Mouse (Mus musculus) brain, embryonic 18.5 days (tissue): ENCODE results near the gene Esp6.
"Not testable (repeated sequence)": the region's sequence is repeated elsewhere in the genome, so short reads cannot be mapped to it uniquely, and the experiment has no call there.

ENCODE experiments used
- DNase-seq: peaks from one replicate; pipeline ENCODE4 v3.0.0-alpha.2; 2012; ENCODE audit warnings: low read depth, low spot score

Esp6 gene

DNA sequence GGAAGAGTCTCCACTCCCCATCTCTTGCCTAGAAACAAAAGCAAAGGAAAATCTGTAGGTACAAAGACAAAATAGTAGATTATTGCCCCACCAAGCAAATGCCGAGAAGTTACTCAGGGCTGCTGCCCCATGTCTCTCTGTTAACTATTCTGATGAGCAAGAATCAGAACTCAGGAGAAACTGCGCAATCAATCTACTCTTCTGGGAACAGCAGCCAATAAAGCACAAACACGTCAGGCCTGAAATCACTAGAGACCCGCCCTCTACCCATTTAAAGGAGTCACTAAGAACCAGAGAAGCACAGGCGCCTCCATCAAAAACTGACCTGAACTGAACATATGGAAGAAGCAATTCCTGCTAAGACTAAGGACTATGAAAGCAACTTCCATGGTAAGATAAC is at the start of gene Esp6:
Gene Esp6 (plus strand): TSS at position 301 of the 400 bp plus-strand sequence.
- DNase-seq: no peak

DNA sequence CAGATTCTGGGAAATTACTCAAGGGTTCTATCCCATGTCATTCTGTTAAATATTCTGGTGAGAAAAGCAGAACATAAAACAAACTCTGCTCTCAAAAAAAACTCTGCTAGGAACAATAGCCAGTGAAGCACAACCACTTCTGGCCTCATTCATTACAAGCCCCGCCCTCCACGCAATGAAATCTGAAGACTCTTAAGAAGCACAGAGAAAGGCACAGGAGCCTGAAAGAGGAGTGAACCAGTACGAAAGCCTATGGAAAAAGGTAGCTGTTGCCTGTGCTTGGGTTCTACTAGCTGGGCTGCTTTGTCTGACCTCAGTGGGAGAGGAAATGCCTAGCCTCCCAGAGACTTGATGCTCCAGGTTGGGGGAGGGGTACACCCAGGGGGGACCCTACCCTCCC is 41.5 kb upstream of the Esp6 start, which contains the start of gene Esp8:
Gene Esp8 (plus strand): TSS at position 205 of the 400 bp plus-strand sequence.
- DNase-seq: no peak

DNA sequence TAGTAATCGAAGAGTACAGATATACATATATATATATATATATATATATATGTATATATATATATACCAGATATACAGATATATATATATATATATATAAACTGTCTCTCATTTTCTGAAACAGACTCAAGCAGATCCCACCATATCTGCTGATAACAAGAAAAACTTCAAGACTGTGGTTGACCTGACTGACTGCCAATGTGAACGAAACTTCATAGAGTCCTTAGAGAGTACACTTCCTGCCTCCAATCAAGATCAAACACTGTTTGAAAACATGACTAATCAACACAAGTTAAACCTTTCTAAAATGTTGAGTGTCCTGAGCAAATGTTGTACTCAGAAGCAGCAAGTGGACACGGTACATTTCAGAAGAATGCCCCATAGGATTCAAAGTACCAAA is 31.5 kb upstream of the Esp6 start:
- no peak for DNase-seq

DNA sequence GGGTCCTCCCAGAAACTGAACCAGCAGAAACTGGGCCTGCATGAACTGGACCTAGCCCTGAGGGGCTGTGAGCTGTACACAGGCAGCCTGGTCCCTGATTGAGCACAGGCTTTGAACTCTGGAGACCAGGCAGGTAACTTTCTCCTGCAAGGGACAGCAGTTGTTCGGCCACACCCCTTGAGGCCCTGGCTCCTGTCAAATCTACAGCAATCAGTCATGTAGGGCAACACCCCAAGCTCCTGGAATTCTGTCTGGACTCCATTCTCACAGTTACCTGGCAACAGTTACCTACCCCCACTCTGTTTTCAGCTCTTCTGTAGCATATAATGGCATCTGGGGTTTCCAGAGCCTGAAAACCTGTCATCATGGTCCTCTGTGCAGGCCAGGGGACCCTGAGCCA is 30.2 kb upstream of the Esp6 start:
- no peak for DNase-seq

DNA sequence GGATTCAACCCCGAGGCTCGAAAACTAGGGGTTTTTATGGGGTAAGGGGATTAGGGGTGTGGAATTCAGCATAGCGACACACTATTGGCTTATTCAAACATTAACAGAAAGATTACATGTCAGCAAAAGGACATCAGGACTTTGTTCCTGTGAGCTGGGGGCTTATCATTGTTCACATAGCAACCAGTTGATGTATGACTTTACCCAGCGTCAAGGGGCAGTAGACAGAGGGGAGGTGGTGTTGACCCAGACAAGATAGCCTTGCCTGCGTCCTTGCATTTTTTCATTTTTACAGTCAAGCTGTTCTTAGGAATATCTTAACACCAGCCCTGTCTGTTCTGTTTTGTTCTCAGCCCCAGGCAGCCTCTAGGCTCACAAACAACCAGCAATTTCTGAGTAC is 14.3 kb upstream of the Esp6 start:
- DNase-seq: not testable (repeated sequence)

DNA sequence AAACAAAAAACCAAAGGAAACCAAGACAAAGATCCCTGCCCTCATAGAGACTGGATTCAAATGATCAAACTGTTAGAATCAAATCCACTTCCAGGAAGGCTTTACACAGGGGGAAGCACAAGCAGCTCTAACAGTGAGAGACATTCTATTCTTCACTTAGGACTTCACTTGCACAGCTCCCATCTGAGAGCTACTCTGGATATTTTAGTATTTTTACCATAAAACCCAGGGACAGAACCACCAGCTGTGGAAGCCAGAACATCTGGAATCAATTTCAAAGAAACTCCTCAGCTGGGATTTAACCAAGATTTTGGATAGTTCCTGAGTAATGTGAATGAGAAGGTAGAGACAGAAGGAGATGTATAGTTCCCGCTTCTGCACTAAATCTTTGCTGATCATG is 7.8 kb upstream of the Esp6 start:
- no peak for DNase-seq

DNA sequence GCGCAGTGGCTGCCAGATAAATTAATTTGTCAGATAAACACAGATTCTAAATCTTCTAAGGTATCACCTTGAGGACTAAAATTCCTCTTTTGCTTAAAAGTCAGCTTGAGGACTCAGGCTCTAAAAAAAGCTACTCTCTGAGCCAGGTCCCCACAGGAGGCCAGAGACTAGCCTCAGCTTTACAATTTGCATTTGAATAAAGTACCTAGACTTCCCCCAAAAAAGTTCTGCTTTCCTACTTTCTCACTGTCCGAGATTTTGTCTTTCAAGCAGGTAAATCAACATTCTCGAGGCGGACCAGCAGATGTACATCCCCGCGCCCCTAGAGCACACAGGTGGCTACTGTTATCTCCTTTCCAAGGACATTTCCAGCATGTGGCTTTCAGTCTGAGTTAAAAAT is 22.6 kb downstream of the Esp6 start:
- DNase-seq: not testable (repeated sequence)

DNA sequence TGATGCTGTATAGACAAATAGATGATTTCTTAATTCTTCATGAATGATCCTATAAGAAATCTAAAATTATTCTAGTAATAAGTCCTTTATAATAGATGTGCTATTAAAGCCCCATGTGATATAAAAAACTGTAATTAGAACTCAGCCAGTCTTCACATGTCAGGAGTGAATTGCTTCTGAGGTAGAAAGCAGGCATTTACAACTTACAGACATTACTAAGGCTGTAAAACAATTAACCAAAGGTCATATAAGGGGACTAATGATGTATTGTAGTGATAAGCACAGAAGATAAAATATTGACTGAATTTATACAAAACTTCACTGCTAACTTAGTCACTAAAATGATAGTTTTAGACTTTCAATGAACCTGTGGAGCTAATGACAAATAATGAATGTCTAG is 30.0 kb downstream of the Esp6 start:
- DNase-seq: no peak

DNA sequence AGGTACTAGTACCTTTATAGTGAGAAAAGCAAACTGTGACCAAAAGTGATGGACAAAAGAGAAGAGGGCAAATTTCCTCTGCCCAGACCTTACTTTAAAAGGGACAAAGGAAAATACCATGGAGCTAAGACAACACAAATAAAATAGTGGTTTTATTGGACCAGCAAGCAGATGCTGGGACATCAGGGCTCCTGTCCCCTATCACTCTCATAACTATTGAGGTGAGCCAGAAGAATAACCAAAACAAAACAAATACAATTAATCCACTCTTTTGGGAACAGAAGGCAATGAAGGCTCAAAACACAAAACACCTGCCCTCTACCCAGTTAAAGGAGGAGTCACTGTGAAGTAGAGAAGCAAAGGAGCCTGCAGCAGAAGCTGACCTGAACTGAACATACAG is 37.0 kb downstream of the Esp6 start, which contains the start of gene Esp4:
Gene Esp4 (plus strand): TSS at position 301 of the 400 bp plus-strand sequence.
- DNase-seq: no peak
